Mouse (Mus musculus): Measurements from ENCODE around the gene Tmem230. TPM values are rescaled to one million over a fixed set of nuclear protein-coding genes. Genes with fewer than 3 reads are reported as not detected.
A peak's percentile ranks its signal among the peaks of the same experiment; 100 is the strongest.
"Not testable (repeated sequence)": the region's sequence is repeated elsewhere in the genome, so short reads cannot be mapped to it uniquely, and the experiment has no call there.

Tmem230 gene
- total RNA-seq (2021) = 32.8 and 34.8 TPM in 2 replicates
- long read RNA-seq, experiment 1, transcript Tmem230-201 (4 exons, 1,612 nt) = major isoform, 35 of 64 reads
- long read RNA-seq, experiment 1, partial matches to known transcripts = 1 of 64 reads
- long read RNA-seq, experiment 1, other reads (novel, unspliced or antisense) = 20 of 64 reads
- long read RNA-seq, experiment 2, transcript Tmem230-202 (4 exons, 1,551 nt) = minor isoform, 8 of 54 reads
- long read RNA-seq, experiment 2, transcript Tmem230-201 (4 exons, 1,612 nt) = major isoform, 33 of 54 reads
- long read RNA-seq, experiment 2, partial matches to known transcripts = 0 of 54 reads
- long read RNA-seq, experiment 2, other reads (novel, unspliced or antisense) = 12 of 54 reads

DNA sequence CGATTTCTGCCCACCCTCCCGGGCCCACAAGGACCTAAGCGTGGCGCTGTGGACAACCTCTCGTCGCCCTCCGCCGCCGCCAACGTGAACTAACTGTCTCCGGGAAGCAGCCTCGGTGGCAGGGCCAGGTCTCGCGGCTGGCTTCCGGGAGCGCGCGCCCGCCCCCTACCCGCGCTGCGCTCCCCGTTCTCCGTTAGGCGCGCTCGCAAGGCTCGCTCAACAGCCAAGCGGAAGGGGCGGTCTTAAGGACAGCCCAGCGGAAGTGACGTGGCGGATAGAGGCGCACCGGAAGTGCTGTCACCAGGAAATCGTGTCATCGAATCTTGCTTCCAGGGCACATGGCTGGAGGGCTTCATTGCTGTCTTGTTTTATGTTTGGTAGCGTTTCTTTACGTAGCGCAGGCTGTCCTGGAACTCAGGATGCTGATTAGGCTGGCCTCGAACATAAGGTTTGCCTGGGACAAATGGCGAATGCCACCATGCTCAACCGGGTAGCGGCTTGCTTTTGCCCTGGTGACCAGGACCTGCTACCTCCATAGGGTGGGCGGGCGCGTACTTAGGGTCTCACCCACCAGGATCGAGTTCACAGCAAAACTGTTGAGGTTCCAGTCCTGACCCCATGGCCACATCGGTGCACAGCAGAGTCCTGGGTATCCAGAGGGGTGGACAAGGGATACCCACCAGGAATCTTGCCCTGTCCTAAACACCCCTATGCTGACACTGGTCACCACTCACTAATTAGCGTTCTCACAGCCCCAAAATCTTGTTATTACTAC, at the start of gene Tmem230:
Gene Tmem230, minus strand, starts transcription at position 269 of the 775 bp plus-strand sequence.
- DNase-seq = peak; percentile 96

- no peak for DNase-seq
Observed at GRCm38 (mm10) chr2:132293694-132294450, 46.3 kb upstream of the Tmem230 start.

- DNase-seq = peak; percentile 26
Observed at GRCm38 (mm10) chr2:132292083-132292482, 44.5 kb upstream of the Tmem230 start.

DNA sequence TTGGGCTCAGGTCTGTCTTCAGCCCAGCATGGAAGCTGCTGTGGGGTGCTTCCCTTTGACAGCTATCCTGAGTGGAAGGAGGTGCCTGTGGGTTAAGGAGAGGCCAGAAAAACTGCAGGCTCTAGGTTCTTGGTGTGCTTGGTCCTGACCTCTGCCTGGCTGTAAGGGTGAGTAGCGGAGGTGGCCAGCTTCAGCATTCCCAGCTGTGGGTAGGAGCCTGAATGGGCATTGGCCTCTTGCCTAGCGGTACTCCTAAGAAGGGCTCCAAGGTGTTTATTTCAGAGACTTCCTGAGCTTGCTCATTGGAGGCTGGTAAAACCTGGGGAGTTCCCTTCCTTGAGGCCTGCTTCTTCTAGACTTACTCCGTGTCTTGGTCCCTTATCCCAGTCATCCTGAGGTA, 43.7 kb upstream of the Tmem230 start:
- peak; percentile 26 for DNase-seq

GRCm38 (mm10) chr2:132290808-132291207, 43.2 kb upstream of the Tmem230 start:
- no peak for DNase-seq

- DNase-seq = not testable (repeated sequence)
Observed at GRCm38 (mm10) chr2:132289213-132289612, 41.6 kb upstream of the Tmem230 start.

GRCm38 (mm10) chr2:132286376-132287076, 38.9 kb upstream of the Tmem230 start:
- peak; percentile 31 for DNase-seq

DNA sequence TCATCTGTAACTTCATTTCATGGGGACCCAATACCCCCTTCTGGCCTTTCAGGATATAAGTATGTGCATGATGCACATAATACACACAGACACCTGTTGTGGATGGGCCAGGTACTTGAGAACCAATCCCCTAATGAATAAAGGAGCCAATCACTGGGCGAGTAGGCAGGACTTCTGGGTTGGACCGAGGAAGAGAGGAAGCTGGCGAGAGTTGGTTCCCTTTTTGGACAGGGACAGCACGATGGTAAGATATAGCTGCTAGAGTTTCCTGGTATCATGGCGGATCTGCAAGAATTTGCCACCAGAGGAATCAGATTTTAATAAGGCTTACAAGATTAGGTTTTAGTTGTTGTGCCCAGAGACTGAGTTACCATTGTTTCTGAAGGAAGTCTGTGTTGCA, 38.1 kb upstream of the Tmem230 start:
- not testable (repeated sequence) for DNase-seq

DNA sequence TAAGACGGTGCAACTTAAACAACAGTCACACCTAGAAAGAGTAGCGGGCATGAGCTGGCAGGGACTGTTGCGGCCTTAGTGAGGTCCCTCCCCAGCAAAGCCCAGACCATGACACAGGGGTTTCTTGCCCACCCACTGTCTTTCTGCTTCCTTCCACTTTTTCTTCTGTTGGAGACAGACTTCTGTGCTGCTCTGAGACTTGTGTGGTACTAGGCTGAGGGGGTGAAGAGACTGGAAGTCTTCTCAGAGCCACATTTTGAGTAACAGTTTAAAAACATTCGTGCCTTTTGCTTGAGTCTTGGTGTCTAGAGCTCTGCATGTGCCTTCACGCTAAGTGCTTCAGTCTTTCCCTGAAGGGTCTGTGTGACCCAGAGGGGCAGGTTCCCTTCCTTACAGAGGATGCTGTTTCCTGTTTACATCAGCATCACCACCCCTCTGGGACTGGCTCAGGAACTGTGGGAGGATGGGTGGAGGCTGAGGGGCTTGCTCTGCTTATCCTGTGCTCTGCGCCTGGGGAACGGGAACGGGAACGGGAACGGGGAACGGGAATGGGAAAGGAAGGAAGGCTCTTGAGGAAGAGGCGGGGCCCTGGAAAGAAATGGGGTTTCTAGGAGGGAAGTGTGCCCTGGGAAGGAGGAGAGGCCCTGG, 37.0 kb upstream of the Tmem230 start:
- DNase-seq = peak; percentile 68

GRCm38 (mm10) chr2:132283236-132284070, 35.8 kb upstream of the Tmem230 start:
- no peak for DNase-seq

DNA sequence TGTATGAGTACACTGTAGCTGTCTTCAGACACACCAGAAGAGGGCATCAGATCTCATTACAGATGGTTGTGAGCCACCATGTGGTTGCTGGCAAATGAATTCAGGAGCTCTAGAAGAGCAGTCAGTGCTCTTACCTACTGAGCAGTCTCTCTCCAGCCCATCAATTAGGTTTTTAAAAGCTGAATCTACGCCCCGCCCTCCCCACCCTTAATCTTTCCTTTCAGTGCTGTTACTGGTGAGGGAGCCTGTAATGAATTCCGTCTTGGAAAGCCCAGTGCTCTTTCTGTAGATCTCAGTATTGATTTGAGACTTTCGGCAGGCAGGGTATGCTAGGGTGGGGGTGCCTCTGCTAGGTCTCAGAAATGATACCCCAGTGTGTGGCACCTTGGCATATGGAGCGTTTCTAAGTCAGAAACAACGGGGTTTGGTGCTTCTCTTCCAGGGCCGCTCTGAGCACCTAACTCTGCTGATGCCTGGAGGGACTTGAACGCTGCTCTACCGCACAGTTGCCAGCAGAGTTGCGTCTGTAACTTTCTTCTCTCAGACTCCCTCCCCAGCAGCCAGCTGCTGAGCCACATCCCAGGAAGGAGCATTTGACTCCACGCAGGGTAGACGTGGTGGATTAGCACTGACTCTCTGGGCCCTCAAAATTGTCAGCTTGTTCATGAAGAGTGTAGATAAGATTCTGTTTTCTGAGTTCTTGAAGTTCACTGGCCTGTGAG, 35.0 kb upstream of the Tmem230 start:
- DNase-seq = no peak

- no peak for DNase-seq
Observed at GRCm38 (mm10) chr2:132281560-132282452, 34.2 kb upstream of the Tmem230 start.

GRCm38 (mm10) chr2:132280518-132281120, 33.0 kb upstream of the Tmem230 start:
- no peak for DNase-seq

GRCm38 (mm10) chr2:132279978-132280377, 32.4 kb upstream of the Tmem230 start:
- DNase-seq = no peak

- no peak for DNase-seq
Observed at GRCm38 (mm10) chr2:132279336-132279882, 31.8 kb upstream of the Tmem230 start.

DNA sequence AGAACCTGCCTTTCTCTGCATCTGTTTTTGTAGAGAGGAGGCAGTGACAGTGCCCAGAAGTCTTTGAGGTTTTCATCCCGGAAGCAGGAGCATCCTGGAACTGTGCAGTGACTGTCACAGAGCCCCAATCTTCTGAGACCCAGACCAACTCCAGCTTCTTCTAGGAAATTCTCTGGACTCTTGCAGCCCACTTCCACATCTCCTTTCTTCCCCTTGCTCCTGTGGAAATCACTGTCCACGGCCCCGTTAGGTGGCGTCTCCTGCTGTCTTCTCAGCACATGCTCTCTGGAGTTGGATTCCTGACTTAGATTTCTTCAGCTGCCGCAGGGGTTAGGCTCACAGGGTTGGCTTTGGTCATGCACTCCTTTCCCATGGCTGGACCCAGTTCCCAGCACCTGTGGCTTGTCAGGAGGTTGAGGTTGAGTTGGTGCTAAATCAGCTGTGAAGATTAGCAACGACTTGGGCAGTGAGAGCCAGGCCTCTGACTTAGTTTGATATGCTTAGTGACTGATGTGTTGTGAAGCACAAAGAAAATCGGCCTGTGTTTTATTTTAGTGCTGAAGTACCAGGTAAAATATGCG, 30.8 kb upstream of the Tmem230 start:
- no peak for DNase-seq

DNA sequence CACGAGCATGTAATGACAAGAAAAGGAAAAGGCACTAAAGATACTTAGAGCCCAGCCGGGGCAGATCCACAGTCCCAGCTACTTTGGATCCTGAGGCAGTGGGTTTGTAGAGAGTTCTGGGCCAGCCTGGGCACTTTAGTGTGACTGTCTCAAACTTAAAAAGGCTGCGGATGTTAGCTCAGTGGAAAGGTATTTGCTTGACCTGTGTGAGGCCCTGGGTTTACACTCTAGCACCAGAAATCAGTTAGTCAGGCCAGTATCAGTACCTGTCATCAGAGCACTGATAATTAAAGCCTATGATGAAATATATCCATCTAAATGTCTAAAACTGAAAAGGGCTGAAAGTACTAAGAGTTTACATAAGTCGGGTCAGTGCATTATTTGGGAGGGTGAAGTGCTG, 28.6 kb upstream of the Tmem230 start:
- DNase-seq = no peak

GRCm38 (mm10) chr2:132275527-132275926, 27.9 kb upstream of the Tmem230 start:
- DNase-seq = no peak
